Mouse (Mus musculus): ENCODE data around the gene Dmrtc1b. TPM values are rescaled to one million over a fixed set of nuclear protein-coding genes. Genes with fewer than 3 reads are reported as not detected.
"Not testable (repeated sequence)": the region's sequence is repeated elsewhere in the genome, so short reads cannot be mapped to it uniquely, and the experiment has no call there.

Gene Dmrtc1b
- not detected in 2 replicates for polyA plus RNA-seq (2014; fragmentation: Nextera tagmentation; extraction: Ambion mirVana)

DNA sequence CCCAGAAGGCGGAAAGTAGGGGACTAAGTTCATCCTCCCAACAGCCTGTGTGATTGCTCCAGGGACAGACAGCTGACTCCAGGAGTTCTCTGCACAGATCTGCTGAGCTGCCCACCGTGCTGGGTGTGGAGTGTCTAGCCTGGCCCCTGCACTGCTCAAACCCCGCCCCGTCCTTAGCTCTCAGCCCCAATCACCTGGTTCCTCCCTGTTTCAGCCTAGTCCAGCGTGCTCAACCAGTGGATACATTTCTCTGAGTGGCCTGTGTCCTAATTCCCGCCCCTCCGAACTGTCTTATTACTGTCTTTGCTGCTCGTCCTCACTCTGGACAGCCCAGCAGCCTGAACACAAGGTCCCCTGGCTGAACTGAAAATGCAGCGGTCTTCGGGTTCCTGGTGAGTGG, at the start of gene Dmrtc1b, which contains the start of gene Gm9112:
Dmrtc1b (plus strand) TSS at position 331 of the 400 bp plus-strand sequence.
Gm9112 (minus strand) TSS at position 101 of the 400 bp plus-strand sequence.
- WGBS = 70% methylated on average over 7 of the region's 10 CpGs
- not testable (repeated sequence) for H3K4me1 ChIP-seq (ENCODE audit: control insufficient read depth, insufficient read depth, low read length); DNase-seq (ENCODE audit: low spot score); H3K9me3 ChIP-seq (ENCODE audit: control insufficient read depth, low read length); H3K9ac ChIP-seq (ENCODE audit: low read depth, low read length); H3K27ac ChIP-seq (replicated peaks; ENCODE audit: low read depth, low read length); H3K4me3 ChIP-seq (ENCODE audit: low read depth, low read length); H3K36me3 ChIP-seq (ENCODE audit: control insufficient read depth, insufficient read depth, low read length); H3K4me2 ChIP-seq (ENCODE audit: low read depth, low read length); H3K27me3 ChIP-seq (replicated peaks; ENCODE audit: control insufficient read depth, insufficient read depth, low read length); ATAC-seq (ENCODE audit: low read depth)

DNA sequence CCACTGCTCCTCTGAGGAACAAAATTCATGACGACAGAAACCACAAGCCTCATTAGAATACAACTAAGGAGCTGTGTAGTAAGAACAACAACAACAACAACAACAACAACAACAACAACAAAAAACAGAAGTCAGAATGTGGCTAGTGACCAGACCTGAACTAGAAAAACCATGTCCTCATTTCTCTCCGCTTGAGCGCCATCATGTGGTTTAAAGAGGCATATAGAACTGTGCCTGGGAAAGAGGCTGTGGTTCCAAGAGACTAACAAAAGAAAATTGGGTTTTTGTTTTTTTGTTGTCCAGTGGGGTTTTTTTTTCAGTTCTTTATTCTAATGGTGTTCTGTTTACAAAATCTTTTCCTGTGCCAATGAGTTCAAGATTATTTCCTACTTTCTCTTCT, 47.0 kb upstream of the Dmrtc1b start:
- Histone ChIP-seq H3K4me2 (ENCODE audit: low read depth, low read length) (no peak overlapping the region), H3K4me3 (ENCODE audit: low read depth, low read length) (no peak overlapping the region), H3K9ac (ENCODE audit: low read depth, low read length) (no peak overlapping the region), H3K27me3 (replicated peaks; ENCODE audit: control insufficient read depth, insufficient read depth, low read length) (no peaks in the 10 kb centered on the region), H3K4me1 (ENCODE audit: control insufficient read depth, insufficient read depth, low read length) (no peaks in the 10 kb centered on the region), H3K9me3 (ENCODE audit: control insufficient read depth, low read length) (no peaks in the 10 kb centered on the region), H3K36me3 (ENCODE audit: control insufficient read depth, insufficient read depth, low read length) (no peaks in the 10 kb centered on the region), H3K27ac (replicated peaks; ENCODE audit: low read depth, low read length) (no peak overlapping the region)
- DNase-seq (ENCODE audit: low spot score) (no peak), ATAC-seq (ENCODE audit: low read depth) (no peak)
- 33% methylated on average over 3 of the region's 3 CpGs for WGBS

DNA sequence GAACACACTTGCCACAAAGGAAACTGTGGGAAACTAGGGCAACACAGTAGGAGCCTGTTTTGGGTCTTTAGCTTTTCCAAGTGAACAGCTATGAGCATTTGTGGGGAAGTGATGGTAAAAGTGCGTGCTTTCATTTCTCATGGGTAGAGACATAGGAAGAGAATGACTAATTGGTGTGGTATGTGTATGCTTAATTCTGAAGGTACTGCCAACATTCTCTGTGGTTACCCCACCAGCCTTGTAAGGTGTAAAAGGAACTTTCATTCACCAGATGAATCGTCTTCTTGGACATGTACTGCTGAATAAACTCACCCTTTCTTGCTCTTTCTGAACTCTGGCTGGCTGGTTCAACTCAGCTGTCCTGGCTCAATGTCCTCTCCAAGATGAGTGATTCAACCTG, 41.0 kb upstream of the Dmrtc1b start:
- DNase-seq (ENCODE audit: low spot score) (no peak), ATAC-seq (ENCODE audit: low read depth) (no peak)
- no peaks in the 10 kb centered on the region for H3K9me3 ChIP-seq (ENCODE audit: control insufficient read depth, low read length)
- 80% methylated on average over 2 of the region's 2 CpGs for WGBS
- no peaks in the 10 kb centered on the region for H3K4me1 ChIP-seq (ENCODE audit: control insufficient read depth, insufficient read depth, low read length)
- no peak overlapping the region for H3K4me2 ChIP-seq (ENCODE audit: low read depth, low read length)
- H3K9ac ChIP-seq (ENCODE audit: low read depth, low read length) = no peak overlapping the region
- no peaks in the 10 kb centered on the region for H3K27me3 ChIP-seq (replicated peaks; ENCODE audit: control insufficient read depth, insufficient read depth, low read length)
- no peak overlapping the region for H3K27ac ChIP-seq (replicated peaks; ENCODE audit: low read depth, low read length)
- H3K36me3 ChIP-seq (ENCODE audit: control insufficient read depth, insufficient read depth, low read length) = no peaks in the 10 kb centered on the region
- H3K4me3 ChIP-seq (ENCODE audit: low read depth, low read length) = no peak overlapping the region

DNA sequence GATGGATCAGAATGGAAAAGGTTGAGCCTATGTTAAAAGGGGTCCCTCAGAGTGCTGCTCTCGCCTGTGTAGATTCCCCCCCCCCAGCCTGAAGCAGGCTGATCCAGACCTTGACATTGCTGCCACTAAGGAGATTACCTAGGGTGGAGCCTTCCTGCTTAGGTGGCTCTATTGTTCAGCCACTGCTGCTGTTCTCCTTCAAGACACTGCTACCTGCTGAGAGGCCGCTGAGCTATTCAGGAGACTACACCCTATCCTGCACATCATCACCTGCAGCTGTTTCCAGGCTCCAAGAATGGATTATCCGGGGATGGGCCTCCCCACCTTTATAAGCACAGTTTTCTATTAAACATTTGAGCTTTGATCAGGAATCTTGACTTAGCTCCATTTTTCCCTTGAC, 23.0 kb upstream of the Dmrtc1b start:
- H3K4me1 ChIP-seq (ENCODE audit: control insufficient read depth, insufficient read depth, low read length); ATAC-seq (ENCODE audit: low read depth); H3K36me3 ChIP-seq (ENCODE audit: control insufficient read depth, insufficient read depth, low read length); H3K9me3 ChIP-seq (ENCODE audit: control insufficient read depth, low read length); H3K4me3 ChIP-seq (ENCODE audit: low read depth, low read length); H3K27ac ChIP-seq (replicated peaks; ENCODE audit: low read depth, low read length); DNase-seq (ENCODE audit: low spot score); H3K27me3 ChIP-seq (replicated peaks; ENCODE audit: control insufficient read depth, insufficient read depth, low read length); H3K4me2 ChIP-seq (ENCODE audit: low read depth, low read length); H3K9ac ChIP-seq (ENCODE audit: low read depth, low read length): not testable (repeated sequence)
- WGBS = 46% methylated on average over 3 of the region's 3 CpGs

DNA sequence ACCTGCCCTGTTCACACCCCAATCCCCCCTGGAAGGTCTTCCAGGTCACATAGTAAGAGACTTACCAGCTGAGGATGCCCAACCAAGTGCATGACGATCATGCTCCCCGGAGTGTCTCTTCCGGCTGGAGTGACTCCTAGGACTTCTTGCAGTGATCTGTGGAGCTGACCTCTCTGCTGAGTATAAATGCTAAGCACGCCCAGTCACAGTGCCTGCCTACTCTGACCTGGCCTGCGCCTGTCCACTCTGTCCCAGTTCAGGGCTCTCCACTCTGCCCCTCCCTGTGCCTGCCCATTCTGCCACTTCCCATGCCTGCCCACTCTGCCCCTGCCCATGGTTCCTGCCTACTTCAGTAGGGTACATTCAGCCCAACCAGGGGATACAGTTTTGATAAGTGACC, 20.8 kb upstream of the Dmrtc1b start, which contains the start of gene Gm3880:
Gm3880 (minus strand) TSS at position 101 of the 400 bp plus-strand sequence.
- H3K27ac ChIP-seq (replicated peaks; ENCODE audit: low read depth, low read length); H3K9ac ChIP-seq (ENCODE audit: low read depth, low read length); H3K27me3 ChIP-seq (replicated peaks; ENCODE audit: control insufficient read depth, insufficient read depth, low read length); DNase-seq (ENCODE audit: low spot score); H3K4me3 ChIP-seq (ENCODE audit: low read depth, low read length); H3K9me3 ChIP-seq (ENCODE audit: control insufficient read depth, low read length); H3K4me2 ChIP-seq (ENCODE audit: low read depth, low read length); ATAC-seq (ENCODE audit: low read depth); H3K4me1 ChIP-seq (ENCODE audit: control insufficient read depth, insufficient read depth, low read length); H3K36me3 ChIP-seq (ENCODE audit: control insufficient read depth, insufficient read depth, low read length): not testable (repeated sequence)
- 91% methylated on average over 4 of the region's 5 CpGs for WGBS

DNA sequence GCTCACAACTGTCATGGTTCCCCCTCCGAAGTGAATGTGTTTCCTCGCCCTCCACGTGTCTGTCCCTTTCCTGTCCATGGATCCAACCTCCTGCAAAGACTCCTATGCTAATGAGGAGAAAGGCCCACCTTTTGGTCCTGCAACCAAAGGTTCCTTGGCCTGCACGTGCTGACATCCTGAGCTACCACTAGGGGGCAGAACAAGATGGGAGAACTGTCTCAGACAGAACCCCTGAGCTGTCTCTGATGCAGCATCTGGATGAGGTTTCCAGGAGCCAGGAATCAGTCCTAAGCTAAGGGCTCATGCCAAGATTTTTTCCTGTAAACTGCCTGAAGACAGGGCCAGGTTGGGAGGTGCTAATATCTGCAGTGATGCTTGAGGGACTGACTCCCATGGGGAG, 18.4 kb upstream of the Dmrtc1b start:
- H3K9ac ChIP-seq (ENCODE audit: low read depth, low read length); H3K4me1 ChIP-seq (ENCODE audit: control insufficient read depth, insufficient read depth, low read length); H3K4me3 ChIP-seq (ENCODE audit: low read depth, low read length); H3K4me2 ChIP-seq (ENCODE audit: low read depth, low read length); H3K36me3 ChIP-seq (ENCODE audit: control insufficient read depth, insufficient read depth, low read length); H3K27ac ChIP-seq (replicated peaks; ENCODE audit: low read depth, low read length); H3K27me3 ChIP-seq (replicated peaks; ENCODE audit: control insufficient read depth, insufficient read depth, low read length); H3K9me3 ChIP-seq (ENCODE audit: control insufficient read depth, low read length); ATAC-seq (ENCODE audit: low read depth): not testable (repeated sequence)
- WGBS = 28% methylated on average over 4 of the region's 4 CpGs
- peak; percentile 11 for DNase-seq (ENCODE audit: low spot score)

DNA sequence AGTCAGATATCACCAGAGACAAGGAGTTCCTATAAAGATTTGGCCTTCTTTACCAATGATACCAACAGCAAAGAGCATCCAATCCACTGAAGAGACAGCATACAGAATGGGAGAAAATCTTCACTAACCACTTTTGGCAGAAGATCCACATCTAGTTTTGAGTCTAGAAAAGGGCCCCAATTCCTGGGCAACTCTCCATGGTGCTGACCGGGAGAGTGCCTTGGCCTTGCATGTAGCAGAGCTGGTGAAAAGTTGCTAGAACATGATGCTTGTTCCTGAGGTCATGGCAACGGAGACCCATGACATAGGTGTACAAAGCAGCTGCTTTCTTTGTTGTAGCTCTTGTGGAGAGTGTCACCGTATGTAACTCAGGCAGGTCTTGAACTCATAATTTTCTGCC, 7.0 kb upstream of the Dmrtc1b start:
- H3K9me3 ChIP-seq (ENCODE audit: control insufficient read depth, low read length); ATAC-seq (ENCODE audit: low read depth); H3K27ac ChIP-seq (replicated peaks; ENCODE audit: low read depth, low read length); H3K4me3 ChIP-seq (ENCODE audit: low read depth, low read length); H3K4me2 ChIP-seq (ENCODE audit: low read depth, low read length); H3K9ac ChIP-seq (ENCODE audit: low read depth, low read length); H3K4me1 ChIP-seq (ENCODE audit: control insufficient read depth, insufficient read depth, low read length); H3K36me3 ChIP-seq (ENCODE audit: control insufficient read depth, insufficient read depth, low read length); H3K27me3 ChIP-seq (replicated peaks; ENCODE audit: control insufficient read depth, insufficient read depth, low read length): not testable (repeated sequence)
- peak; percentile 7 for DNase-seq (ENCODE audit: low spot score)
- 76% methylated on average over 3 of the region's 3 CpGs for WGBS

DNA sequence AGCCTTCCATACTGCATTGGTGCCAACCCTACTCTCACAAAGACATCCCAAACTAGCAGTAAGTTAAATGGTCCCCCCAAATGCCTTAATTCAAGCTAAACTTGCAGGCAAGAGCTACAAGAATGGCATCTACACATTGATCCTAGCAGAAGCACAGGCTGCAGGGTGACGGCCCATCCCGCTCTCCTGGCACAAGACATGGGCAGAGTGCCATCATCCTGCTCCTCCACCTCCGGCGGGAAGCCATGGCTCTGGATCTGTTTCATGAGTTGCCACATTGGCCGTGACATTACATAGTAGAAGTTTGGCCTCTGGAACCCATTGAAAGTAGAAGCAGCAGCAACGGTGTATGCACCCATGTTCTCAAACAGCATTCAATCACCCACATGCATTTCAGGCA, 16.6 kb downstream of the Dmrtc1b start:
- ATAC-seq (ENCODE audit: low read depth); H3K9me3 ChIP-seq (ENCODE audit: control insufficient read depth, low read length); H3K4me1 ChIP-seq (ENCODE audit: control insufficient read depth, insufficient read depth, low read length); DNase-seq (ENCODE audit: low spot score); H3K27ac ChIP-seq (replicated peaks; ENCODE audit: low read depth, low read length); H3K36me3 ChIP-seq (ENCODE audit: control insufficient read depth, insufficient read depth, low read length); H3K9ac ChIP-seq (ENCODE audit: low read depth, low read length); H3K4me2 ChIP-seq (ENCODE audit: low read depth, low read length); H3K4me3 ChIP-seq (ENCODE audit: low read depth, low read length); H3K27me3 ChIP-seq (replicated peaks; ENCODE audit: control insufficient read depth, insufficient read depth, low read length): not testable (repeated sequence)
- 93% methylated on average over 6 of the region's 6 CpGs for WGBS
